Mouse (Mus musculus) ovary, postnatal 14 days (tissue): ENCODE data around the gene Lrrc32.

ENCODE experiments used
- DNase-seq: peaks from one replicate; pipeline ENCODE4 v3.0.0; 2022; ENCODE audit warnings: low spot score

Lrrc32 gene

DNA sequence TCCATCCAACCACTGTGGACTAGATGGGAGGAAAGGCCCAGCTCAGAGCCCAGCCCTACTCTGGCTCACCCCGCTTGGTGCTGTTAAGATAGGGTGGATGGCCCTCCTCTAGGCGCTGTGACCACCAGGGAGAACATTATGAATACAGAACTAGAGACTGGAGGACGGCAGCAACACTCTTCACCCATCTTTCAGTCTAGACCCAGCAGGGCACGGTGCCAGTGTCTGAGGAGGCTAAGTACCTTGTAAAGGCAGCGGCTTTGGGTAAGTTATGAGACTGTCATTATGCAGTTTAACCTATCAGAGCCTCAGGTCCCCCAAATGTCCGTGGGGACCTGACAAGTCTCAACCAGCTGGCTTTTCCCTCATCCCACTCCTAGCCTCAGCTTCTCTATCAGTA lies at the start of gene Lrrc32:
Gene Lrrc32 (plus strand): TSS at position 153 of the 400 bp plus-strand sequence.
- no peak for DNase-seq

DNA sequence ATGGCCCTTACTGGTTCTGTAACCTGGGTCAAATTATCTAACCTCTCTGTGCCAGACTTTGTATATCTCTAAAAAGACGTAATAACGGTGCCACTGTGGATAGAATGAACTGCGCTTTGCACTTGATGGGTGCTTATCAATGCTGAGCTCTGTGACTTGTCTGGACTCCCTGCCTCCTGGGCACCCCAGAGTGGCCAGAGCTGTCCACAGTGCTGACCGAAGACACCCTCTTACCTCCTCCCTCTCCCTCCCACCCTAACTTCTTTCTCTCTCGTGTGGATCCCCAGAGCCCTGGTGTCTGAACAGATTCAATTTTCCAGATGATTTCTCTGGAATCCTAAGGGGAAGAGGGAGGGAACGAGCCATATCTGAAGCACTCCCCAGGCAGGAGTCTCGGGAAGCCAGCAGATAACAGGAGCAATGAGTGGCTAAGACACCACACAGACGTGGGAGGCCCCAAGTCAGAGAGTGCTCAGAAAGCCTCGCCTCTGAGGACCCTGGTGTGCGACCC lies 49.1 kb upstream of the Lrrc32 start, which contains the start of gene Gucy2d:
Gene Gucy2d (plus strand): TSS at position 461 of the 511 bp plus-strand sequence.
- no peak for DNase-seq

DNA sequence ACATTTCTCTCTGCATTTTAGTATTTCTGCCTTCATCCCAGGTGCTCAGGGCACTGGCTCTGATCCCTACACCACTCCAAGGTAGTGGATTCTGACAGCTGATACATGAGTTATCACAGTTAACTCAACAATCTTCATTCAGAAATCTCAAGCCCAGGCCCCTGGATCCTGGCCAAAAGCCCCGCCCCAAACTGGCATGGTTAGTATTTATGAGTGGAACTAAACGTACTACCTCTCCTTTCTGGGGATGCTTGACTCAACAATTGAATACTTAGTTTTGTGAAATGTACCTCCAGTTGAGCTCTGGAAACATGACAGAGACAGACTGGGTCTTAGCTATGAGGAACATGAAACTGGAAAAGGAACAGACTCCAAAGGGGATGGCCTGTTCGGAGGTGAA lies 42.2 kb upstream of the Lrrc32 start:
- no peak for DNase-seq

DNA sequence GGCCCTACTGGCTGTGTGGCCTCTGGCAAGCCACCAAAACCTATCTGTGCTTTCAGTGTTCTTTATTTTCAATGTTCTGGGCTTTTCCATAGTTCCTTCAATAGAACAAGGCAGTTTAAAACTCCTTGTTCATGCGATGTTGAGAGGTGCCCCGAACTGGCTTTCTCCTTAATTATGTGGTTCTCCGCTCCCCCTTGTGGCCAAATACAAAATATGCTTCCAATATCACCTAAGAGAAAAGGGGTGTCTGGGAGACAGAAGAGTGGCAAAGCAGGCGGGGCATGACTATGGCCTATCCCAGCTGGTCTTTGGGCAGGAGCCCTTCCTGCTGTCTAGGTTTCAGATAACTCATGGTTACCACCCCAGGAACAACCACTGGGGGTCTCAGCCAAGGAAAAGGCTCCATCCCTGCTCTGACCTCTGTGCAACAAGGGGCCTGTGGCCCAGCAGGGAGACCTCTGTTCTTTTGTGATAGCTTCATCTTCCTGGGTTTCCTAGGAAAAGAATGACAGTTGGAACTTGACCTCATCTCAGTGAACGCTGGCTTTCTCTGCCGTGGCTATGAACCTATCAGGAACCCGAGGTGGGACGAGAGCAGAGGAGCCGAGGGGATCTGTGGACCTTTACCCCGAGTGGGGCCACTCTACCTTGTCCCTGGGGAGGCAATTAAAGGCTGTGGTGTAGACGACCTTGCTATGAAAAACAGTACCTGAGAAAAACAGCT lies 41.3 kb upstream of the Lrrc32 start:
- no peak for DNase-seq

DNA sequence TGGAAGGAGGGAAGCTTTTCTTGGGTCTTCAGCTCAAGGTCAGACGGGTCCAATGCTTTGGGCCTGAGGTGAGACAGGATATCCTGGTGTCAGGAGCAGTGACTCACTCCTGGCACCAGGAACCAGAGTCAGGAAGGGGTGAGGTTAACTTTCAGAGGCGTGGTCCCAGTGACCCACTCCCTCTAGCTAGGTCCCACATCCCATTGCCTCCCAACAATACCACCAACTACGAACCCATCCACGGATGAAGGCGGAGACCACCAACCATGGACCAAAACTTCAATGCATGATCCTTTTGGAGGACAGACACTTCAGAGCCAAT lies 40.8 kb upstream of the Lrrc32 start:
- DNase-seq = no peak

DNA sequence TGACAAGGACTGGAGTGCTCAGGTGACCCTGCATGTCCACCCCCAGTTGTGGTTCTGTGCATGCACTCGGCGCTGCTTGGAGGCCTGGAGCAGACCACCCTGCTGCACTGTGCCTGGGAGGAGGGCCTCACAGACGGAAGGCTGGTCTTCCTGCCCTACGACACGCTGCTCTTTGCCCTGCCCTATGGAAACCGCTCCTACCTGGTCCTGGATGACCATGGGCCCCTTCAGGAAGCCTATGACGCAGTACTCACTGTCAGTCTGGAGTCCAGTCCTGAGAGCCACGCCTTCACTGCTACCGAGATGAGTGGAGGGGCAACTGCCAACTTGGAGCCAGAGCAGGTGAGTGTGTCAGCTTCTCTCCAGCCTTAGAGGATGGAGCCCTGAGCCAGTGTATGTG lies 39.4 kb upstream of the Lrrc32 start:
- DNase-seq = no peak

DNA sequence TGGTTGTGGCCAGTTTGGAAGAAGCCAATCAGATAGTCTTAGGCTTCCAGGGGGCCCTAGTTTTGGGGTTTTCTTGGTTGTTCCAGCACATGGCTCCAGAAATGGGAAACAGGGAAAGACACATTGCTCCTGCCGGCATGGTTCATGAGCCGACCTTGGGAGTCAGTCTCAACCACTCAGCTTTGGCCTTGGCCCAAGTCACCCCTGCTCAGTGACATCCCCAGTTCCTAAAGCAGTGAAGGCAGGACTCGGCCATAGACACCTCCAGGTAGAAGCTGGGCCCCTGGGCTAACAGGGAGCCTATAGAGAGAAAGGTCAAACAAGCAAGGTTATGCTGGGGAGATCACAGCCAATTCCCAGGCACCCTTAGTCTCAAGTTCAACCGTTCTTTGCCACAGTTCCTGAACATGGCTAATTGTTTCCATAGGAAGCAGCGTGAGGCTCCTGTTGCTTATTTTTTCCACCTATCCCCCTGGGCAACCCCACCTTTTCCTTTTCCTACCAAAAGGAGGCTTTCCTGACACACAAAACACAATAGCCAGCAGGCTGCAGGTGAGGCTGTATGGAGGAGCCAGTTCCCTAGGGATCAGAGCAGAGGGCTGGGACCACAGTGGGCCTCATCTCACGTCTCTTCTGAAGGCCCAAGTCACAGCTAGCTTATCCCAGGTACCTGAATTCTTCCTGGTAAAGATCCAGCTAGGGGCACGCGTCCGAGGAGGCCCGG lies 34.5 kb upstream of the Lrrc32 start:
- DNase-seq = no peak

DNA sequence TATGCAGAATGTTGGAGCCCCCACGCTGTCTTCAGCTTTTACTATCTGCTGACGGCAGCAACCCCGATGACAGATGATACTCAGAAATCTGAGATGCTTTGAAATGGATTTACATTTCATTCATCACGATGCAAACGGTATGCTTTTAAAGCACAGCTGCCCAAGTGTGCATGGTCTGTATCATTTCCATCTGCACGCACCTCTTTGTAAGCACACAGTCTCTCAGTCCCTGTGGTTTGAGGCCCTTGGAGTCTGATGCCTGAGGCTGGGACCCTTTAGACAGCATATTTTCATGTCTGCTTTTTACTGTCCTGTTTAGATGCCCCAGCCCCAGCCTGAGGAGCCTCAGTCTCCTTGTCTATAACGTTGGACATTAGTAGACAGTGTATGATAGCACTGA lies 28.8 kb upstream of the Lrrc32 start:
- no peak for DNase-seq

DNA sequence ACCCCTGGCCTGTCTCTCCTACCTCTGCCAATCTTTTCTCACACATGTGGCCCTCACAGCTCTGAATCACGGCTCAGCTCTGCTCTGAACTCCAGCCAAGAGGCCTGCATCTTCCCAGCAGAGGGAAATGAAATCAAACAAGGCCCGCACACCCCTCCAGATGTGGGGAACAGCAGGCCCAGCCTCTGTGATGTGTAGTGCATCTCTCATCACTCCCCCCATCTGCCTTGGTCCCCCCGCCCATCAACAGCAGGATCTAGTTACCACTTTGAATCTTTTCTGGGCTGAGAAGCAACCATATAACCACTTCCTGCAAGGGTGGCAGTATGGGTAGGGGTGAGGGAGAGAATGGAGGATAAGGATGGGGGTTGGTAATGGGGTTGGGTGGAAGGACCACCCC lies 20.0 kb upstream of the Lrrc32 start:
- no peak for DNase-seq

DNA sequence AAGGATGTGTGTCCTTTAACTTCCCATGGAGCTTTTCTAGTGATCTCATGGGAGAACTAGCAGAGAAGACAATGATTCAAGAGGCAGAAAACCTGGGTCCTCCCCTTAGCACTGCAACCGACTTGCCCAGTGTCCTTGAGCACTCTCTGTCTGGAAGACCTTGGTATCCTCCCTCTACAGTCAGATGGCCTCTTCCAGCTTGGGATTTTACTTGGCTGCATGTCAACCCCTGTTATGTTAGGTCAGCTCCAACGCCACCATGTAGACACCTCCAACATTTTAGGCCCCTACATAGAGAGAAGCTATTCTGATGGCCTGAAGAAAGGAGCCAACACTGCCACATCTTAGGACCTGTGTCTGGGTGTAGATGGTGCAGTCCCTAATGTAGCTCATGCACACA lies 16.6 kb upstream of the Lrrc32 start:
- no peak for DNase-seq

DNA sequence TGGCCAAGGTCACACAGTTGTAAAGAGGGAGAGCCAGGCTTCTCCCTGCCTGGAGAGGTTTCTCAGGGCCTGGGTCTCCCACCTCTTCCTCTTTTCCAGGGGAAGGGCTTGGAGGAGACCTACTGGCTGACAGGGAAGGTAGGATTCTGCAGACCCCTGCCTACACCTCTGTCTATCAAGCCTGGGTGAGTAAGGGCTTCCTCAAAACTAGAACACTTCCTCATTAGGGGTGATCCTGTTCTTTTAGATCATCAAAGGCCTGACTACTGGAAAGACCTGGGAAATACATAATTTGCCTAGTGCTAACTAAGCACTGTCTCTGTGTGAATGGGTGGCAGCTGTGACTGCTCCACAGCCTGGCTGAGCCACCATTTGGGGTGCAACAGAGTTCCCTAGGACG lies 14.5 kb upstream of the Lrrc32 start:
- no peak for DNase-seq

DNA sequence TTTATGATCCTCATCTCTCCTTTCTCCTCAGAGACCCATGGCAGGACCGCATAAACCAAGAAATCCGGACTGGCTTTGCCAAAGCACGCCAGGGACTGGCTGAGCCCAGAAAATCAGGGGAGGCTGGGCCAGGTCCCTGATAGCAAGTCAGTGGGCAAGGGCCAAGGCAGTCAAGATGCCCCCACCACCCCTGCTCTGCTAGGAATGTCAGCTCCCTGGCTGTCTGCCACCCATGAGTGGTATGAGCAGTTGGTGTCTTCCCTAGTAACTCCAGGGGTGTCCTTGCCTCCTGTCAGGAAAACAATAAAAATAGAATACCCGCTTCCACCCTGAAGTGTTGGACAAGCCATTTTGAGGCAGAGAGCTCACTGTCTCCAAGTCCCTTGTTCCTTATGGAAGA lies 11.9 kb upstream of the Lrrc32 start:
- no peak for DNase-seq

DNA sequence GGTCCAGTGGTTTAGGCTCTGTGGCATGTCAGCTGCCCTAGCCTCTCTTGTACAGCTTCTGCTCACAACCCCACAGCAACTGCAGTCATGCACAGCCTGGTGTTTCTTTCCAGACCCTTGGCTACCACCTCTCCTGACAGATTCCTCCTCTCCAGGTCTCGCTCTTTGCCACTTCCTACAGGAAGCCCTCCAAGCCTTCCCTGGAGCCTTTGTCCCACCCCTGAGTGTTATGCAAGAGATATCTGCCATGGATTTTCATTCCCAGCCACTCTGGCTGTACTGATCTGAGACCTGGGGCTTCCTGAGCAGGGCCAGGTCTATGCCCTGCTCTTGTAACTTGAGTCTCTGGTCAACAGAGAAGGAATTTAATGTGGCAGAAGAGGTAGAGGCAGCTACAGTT lies 8.6 kb upstream of the Lrrc32 start:
- DNase-seq = no peak

DNA sequence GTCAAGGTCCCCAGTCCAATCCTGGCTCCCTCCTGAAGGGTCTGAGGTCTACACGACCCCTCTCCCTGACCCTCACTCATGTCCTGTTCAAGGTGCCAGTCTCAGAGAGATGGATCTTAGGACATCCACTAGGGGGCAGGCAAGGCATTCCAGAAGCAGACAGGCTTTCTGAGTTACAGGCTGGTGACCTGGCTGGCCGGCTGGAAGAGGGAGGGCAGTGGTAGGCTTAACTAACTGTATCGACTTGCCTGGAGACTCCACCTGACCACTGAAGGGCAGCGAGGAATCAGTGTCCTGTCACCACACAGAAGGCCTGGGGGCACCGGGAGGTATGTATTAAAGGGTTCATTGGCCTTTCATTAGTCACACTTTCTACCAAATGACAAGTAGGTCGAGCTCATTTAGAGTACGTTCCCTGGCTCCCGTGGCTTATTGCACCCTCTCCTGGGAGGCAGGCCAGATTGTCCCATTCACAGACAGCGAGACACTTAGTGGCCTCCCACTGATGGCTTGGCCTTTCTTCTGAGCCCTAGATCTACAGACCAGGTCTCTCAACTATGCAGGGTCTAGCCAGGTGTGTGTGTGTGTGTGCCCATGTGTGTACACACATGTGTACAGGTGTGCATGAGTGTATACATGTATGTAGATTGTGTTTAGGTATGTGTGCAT lies 7.9 kb upstream of the Lrrc32 start:
- DNase-seq = peak; percentile 68

DNA sequence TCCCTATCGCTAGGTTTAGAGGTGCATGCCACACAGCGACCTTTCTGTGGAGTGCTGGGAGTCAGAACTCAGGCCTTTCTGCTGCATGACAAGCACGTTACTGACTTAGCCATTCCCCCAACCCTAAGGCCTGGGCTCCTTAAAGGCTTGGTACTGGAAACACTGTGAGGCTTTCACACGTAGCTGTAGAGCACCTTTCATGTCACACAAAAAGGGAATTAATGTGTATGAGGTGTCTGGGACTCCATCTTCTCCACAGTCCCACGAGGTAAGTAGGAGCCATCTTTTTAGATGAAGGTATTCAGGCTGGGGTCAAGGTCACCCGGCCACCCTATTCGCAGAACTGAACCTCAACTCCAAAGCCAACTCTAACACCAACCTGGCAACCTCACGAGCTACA lies 7.2 kb upstream of the Lrrc32 start:
- DNase-seq = no peak

DNA sequence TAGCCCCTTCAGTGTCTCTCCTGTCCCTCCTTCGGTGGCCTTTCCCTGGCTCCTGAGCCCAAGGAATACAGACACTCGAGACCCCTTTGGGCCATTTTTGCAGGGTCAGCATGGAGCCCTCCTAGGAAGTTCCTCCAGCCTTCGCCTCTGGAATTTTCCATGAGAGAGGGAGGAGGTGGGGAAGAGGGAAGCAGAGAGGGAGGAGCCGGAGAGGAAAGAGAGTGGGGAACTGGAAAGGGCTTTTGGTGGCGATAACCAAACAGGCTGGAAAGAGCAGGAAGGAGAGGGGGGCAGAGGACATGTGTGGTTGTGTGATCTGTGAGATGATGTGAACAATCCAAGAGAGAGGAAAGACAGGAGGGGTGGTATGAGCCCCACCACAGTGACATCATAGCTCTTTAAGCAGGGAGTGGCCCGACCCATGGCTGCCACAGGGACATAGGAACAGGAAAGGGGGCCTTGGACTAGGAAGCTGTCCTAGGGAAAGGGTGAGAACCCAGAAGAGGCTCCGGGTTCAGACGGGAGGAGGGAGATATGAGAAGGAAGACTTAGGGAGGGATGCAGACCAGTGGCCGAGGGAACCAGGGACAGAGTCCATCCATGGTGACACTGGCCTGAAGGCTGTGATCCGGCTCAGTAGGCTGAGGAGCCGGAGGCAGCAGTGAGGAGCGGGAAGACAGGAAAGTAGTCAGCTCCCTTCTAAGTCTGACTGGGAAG lies 6.4 kb upstream of the Lrrc32 start:
- no peak for DNase-seq

DNA sequence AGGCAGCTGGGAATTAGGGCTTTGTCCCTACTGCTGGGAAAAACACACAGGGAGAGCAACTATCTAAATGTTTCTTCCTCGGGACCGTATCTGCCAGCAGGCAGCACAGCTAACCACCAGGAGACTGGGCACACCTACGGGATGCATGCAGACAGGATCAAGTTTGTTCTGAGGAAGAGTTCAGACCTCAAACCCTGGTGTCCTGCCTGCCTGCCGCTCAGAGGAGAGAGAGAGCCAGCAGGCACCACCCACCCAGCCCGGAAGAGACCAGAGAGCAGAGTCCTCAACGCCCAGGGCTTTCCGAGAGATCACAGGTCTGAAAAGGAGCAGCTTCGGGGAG lies 5.8 kb upstream of the Lrrc32 start:
- no peak for DNase-seq

DNA sequence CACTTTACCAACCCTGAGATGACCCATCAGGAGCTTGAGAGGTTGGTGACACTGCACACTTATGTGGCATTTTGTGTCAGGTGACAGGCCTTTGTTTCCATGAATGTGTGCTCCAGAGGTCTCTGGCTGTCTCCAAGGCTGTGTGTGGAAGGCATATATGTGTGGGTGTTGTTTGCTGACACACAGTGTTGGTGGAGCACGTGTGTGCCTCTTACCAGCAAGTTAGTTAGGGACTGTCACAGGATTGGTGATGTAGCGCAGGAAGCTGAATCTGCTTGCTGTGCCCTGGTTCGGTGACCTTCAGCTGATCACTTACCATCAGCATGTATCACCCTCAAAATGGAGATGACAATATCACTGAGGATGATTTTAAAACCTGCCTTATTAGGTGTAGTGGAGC lies 4.2 kb upstream of the Lrrc32 start:
- no peak for DNase-seq

DNA sequence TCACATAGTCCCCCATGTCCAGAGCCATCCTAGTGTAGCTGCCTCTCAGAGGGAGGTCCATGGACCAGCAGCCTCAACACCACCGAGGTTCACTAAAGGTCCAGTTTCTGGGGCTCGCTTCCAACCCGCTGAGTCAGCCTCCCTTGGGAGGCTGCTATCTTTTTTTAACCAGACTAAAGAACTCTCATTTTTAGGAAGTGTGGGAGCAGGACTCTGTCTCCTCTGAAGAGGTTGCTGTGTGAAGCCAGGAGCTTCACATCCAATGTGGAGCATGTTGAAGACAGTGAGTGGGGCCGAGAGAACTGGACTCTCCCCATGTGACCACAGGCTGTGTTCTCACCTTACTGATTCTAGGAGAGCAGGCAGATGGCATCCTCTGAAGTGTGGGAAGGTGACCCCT lies 3.6 kb upstream of the Lrrc32 start:
- no peak for DNase-seq

DNA sequence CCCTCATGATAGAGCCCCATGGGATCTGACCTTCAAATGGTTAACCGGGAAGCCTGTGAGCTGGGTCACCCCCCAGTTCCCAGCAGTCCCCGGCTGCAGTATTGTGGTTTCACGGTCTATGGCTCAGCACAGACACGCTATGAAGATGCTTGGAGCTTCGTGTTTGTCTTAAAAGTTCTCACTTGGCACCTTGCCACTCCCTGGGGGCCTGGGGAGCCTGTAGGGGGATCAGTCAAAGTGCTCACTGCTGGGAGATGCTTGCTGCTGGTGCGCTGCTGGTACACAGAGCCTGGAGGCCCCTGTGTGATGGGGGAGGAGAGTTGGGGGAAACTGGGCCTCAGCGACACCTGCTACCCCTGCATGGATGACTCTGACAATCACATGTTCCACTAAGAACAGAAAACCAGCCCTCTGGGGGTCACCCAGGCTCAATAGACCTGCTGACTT lies 2.6 kb upstream of the Lrrc32 start:
- no peak for DNase-seq

DNA sequence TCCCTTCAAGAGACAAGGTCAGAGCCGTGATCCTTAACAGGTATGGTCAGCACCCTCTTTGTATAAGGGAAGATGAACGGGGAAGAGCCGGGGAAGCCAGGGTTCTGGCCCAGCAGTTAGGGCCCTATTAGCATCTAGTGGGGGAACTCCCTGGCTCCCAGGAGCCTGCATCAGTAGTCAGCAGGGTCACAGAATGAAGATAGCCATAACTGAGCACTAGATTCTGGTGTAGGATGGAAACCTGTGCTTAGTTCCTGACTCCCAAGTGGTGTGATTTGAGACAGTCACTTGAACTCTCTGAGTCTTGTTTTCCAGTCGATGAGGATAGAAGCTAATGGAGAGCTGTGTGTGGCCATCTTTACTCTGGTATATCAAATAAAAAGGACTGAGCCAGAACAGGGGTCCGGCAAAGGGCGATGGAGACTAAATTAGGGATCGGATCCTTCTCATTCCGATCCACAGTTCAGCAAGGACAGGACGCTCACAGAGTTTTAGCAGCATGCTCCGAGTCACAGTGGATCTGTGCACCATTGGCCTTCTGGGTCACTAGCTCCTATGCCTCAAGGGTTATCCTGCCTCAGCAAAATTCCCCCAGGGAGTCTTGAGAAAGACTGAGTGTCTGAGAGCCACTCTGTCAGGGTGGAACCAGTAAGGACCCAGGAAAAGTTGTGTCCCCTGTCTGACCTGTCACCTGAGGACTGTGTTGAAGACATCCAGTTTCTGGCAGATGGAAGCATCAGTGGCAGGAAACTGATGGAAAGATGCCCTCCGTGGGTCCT lies 1.7 kb upstream of the Lrrc32 start:
- DNase-seq = no peak
